Mouse (Mus musculus) frontal cortex, adult 2 months (tissue): ENCODE results near the gene Sun1. TPM values are rescaled to one million over a fixed set of nuclear protein-coding genes. Genes with fewer than 3 reads are reported as not detected.
A peak's percentile ranks its signal among the peaks of the same experiment; 100 is the strongest.

Source experiments
- DNase-seq, 2 experiments: peaks; one replicate each; pipeline ENCODE4 v3.0.0; 2022; ENCODE audit warnings: low spot score in 1 of 2; ENCODE audit errors: extremely low spot score in 1 of 2
- polyA plus RNA-seq: library from polyadenylated mRNA; depleted of rRNA; stranded (reverse); fragments of >200 nt; gene quantifications from 2 replicates; pipeline ENCODE4 v1.2.3, GENCODE M21; 2012

Gene Sun1
- polyA plus RNA-seq, 1 experiment: 115 TPM

DNA sequence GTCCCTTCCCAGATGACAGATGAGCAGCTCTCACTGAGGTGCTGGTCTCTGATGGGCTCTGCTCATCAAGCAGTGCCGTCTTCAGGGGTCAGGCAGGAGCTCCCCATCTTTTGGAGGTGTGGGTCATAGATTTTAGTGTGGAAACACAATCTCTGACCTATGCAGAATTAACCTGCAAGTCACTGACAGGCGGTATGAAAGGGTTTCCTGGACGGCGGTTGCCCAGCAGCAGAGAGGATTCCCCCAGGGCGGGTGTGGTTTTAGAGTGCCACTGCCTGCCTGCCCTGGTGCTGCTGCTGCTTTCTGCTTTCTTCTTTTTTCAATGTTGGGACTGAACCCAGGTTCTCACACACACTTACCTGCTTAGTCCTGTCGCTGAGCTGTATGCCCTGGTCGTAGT is 6.1 kb downstream of the Sun1 start:
- DNase-seq: no peak

DNA sequence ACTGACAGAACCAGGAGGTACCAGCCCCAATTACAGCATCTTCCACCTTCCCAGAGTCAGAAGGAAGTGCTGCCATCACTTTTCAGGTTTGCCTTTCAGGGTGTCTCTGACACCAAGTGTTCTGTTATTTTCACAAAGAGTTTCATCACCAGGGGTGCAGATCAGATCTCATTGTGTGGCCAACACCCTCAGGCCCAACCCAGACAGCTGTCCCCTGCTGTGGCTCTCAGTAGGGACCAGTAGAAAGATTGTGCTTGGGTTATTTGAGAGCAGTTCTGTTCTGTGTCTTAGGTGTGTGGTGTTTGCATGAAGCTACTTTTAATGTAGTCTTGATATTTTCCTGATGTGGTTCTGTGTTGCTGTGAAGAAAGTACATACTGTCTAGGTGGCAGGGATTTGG is 7.7 kb downstream of the Sun1 start:
- DNase-seq: no peak

DNA sequence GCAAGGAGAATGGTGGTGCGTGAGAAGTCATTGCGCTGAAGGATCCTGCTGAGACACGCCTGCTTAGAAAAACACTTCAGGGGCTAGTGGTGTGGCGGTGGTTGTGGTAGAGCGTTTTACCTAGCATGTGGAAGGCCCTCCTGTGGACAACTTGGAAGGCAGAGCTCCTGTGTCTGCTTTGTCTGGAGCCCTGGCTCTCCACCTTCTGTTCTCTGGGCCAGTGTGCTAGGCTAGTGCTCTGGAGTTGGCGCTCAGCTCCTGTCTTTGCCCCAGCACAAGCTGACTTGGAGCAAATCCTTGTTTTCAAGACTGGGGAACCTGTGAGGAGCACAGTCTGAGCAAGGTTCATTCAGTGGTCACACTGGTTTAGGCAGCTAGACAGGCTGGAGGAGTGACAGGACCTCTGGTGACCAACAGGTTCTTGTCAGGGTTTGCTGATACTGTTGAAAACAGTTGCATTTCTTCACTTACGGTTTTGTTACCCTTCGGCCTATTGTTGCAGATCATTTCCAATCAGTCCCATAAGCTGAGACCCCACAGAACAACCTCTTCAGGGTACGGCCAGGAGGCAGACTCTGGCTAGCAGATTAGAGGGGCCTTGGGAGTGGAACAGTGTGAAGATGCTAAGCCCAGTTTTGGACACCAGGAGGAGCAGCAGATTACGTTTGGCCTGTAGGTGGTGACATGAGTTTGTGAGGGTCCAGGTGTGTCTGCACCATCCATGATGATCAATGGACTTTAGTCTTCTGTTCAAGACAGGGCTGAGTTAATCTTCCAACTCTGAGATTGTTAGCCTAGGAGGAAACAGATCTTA is 8.6 kb downstream of the Sun1 start:
- DNase-seq: no peak

DNA sequence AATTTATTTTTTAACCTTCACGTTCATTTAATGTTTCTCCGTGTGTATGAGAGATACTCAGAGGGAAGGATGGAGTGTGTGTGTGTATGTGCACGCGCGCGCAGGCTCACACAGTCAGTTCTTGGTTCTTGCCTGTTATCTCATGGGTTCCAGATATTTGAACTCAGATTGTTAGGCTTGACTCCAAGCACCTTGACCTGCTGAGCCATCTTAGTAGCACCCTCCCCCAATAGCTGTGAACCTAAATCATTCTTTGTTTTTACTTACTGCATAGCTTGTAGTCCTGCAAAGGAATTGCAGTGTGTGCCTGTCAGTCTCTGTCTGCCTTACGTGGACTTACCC is 9.2 kb downstream of the Sun1 start:
- no peak for DNase-seq

DNA sequence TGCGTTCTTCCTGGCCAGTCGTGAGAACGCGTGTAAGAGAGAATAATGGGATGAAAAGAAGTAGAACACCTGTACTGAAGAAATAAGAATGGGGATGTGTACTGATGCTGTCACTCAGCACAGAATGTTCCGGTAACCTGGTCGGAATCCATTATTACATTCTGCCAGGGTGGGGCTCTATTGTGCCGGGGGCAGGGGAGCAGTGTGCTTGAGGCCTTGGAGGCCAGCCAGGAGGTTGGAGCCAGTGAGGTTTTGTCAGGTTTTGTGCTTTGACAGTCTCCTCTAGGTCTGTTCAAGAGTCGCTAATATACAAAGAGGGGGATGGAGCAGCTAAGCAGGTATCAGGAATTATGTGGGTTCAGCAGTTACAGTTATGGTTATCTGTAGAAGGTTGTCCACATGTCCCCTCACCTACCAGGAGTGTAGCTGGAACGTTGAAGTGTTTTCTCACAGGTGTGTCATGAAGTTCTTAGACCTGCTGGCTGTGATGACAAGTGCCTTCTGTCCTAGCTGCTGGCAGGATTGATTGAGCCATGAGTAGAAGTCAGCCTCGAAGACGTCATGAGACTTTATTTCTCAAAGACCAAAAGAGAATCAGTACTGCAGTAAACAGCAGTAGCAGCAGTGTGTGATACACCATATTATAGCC is 11.4 kb downstream of the Sun1 start:
- no peak for DNase-seq

DNA sequence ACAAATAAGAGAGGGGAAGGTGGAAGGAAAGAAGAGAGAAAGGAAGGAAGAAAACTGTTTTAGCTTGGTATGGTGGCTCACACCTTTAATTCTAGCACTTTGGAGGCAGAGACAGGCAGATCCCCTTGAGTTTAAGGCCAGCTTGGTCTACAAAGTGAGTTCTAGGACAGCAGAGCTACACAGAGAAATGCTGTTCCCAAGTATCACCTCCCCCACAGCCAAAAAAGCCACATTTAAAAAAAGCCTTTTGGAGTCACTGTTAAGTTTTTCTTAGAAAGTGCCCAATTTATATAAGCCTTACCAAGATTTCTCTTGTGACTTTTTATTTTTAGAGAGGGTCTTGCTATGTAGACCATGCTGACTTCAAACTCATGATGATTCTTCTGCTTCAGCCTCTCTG is 13.9 kb downstream of the Sun1 start:
- peak; percentile 56 to 57 for DNase-seq

DNA sequence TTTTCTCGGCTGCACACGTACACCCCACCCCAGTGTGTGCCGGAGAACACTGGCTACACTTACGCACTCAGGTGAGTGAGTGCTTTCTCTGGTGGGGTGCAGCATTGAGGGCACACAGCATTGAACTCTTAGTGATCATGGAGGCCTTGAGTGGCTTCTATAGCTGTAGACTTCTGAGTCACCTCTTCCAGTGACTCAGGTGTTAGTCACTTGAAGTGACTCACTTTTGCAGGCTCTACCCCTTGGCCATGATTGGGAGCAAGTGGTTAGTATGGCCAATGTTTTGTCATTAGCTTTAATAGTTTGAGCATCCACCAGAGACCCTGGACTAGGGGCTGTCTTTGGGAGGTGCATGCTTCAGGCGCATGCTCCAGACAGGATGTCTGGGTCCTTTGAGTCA is 14.7 kb downstream of the Sun1 start:
- DNase-seq: peak in 1 of 2 experiments; percentile 47

DNA sequence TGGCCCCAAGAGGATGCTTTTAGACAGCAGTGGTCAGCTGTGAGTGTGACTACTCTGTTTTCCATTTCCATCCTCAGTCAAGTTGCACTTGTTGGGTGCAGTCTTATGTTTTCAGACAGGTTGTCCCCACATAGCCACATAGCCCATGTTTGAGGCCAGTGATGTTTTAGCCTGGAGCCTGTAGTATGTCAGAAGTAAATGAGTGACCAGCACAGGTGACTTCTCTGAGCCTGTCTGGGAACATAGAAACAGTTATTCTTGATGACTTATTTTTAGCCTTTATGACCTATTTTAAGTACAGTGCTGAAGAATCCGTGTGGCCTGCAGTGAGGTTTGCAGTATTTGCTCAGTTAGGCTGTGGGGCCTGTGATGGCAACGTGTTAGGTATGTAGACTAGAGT is 15.7 kb downstream of the Sun1 start:
- DNase-seq: no peak

DNA sequence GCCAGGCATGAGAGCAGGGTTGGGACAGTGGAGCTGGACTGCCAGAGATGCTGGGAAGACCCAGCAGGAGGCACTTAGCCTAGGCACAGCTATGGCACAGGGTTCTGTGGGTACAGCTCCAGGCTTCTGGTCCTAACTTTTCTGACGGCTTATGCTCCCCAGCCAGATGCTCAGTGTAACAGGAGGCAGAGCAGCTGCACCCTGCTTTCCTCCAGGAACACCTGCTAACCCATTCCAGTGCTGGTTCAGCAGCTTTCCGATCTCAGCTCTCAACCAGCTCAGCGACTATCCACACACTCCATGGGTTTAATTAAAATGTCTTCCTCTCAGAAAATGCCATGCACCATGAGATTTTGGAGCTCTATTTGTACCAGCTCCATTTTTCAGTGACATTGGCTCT is 16.3 kb downstream of the Sun1 start:
- no peak for DNase-seq

DNA sequence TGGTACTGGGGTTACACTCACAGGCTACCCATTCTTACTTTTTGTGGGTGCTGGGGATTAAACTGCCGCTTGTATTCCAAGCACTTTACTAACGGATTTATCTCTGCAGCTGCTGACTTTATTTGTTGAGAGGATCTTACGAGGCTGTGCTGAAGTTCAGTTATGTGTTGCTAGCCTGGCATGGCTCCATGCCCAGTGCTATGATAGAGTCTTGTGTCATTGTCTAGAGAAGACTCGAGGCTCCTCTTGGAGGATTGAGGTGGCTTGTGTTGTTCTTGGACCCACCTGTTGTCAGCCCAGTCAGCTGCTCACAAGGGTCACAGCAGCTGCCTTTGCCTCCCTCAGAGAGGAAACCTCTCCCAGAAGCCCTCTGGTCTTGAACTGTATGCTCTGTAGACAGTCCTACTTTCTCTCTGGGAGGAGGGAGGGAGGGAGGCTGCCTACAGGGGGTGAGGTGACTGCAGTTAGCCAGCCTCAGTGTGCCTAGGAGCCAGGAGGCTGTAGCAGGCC is 19.6 kb downstream of the Sun1 start:
- no peak for DNase-seq

DNA sequence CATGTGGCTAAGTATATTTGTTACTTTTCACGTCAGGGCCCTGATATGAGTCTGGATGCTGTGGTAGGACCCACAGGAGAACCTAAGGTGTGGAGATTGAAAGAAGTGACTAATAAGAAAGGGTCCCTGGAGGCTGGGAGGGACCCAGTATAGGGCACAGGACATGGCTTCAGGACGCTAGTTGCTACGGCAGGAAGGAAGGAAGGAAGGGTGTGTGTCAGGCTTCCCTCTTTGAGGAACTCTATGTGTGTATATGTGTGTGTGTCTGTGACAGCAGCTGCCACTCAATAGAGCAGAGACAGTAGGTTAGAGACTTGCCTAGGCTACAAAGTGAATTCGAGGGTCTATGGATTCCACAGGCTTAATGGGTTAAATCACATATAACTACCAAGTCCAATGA is 20.2 kb downstream of the Sun1 start:
- no peak for DNase-seq

DNA sequence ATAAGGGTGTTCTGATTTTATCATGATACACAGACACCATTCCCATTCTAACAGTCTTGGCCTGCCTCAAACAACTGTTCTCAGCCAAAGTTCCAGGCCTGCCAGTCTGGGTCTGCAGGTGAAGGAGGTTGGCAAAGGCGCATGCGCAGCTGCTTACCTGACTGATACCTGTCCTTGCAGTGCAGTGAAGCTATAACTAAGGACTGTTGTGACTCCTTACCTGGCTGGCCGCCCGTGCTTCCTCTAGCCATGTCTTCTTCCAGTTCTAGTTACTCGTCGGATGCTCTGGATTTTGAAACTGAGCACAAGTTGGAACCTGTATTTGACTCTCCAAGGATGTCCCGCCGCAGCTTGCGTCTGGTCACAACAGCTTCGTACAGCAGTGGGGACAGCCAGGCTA is 22.9 kb downstream of the Sun1 start:
- no peak for DNase-seq

DNA sequence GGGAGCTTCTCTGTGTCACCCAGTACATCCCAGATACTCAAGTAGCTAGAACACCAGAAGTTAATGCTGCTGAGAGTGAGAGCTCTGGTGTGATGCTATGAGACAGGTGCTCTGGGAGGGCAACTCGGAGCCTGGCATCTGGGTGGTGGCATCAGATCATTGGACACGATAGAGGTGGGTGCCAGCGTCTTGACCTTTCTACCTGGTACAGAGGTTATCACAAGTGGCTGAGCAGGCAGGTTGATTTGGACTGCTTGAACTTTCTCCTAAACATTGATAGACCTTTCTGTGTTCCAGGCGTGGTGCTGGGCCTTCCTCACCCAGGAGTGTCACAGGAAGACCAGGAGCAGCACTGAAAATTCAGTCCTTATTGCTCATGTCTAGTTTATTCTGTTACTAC is 26.8 kb downstream of the Sun1 start:
- DNase-seq: no peak

DNA sequence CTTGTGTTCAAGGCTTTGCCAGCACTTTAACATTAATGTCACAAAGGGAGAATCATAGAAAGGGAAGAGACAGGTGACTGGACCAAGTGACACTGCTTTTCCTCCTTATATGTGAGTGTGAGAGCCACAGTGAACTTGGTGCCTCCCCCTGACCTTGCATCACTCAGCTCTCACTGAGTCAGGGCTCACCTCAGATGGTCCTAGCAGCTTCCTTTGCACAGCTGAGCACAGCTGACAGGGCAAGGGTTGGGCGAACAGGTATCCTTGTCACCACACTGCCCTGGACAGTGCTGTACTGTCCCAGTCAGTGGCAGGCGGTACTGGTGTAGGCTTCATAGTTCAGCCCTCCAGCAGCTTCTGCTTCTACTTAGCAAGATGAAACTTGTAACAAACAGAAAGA is 27.2 kb downstream of the Sun1 start:
- DNase-seq: no peak

DNA sequence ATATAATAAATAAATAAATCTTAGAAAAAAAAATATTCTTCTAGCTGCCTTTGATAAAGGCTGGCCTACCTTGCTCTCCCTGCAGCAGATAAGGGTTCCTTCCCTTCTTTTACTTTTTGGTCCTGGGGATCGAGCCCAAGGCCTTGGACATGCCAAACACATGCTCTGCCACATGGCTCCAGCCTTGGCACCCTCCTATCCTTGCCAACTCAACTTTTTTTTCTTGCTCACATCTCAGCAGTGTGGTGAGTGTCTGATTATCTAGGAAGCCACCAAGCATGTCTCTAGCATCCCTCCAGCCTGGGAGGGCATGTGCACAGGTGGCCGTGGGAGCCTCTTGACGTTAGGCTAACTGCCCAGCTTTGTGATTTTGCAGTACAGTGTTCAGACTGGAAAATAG is 27.9 kb downstream of the Sun1 start:
- no peak for DNase-seq

DNA sequence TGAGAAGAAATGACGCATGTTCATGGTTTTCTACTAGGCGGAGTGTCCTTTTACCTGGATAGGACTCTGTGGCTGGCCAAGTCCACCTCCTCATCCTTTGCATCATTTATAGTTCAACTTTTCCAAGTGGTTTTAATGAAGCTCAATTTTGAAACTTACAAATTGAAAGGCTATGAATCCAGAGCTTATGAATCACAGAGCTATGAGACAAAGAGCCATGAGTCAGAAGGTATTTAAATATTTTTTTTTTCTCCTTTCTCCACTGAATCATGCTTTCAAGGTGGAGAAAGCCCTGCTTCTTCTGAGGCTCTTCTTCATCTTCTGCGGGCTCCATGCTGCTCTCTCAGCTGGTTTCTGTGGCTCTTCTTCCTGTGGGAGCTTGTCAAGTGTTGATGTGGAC is 29.3 kb downstream of the Sun1 start:
- DNase-seq: no peak

DNA sequence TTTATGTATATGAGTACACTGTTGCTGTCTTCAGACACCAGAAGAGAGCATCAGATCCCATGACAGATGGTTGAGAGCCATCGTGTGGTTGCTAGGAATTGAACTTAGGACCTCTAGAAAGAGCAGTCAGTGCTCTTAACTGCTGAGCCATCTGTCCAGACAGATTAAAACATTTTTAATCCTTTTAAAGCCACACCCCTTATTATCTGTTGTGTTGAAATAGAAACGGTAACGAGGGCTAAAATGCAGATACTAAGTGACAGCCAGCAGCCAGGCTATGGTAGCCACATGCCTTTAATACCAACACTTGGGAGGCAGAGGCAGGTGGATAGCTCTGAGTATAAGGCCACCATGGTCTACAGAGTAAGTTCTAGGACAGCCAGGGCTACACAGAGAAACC is 31.6 kb downstream of the Sun1 start:
- DNase-seq: no peak

DNA sequence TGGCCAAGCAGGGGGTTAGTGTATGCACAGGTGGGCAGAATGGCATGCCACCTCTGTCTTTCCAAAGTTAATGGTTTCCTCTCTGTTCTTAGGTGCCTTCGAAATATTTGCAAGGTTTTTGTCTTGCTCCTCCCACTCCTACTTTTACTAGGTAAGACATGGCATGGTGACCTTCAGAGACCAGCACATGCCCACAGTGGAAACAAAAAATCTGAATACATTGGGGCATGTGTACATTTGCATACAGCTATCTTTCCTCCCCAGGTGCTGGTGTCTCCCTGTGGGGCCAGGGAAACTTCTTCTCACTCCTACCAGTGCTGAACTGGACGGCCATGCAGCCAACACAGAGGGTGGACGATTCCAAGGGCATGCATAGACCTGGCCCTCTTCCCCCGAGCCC is 34.0 kb downstream of the Sun1 start:
- no peak for DNase-seq

DNA sequence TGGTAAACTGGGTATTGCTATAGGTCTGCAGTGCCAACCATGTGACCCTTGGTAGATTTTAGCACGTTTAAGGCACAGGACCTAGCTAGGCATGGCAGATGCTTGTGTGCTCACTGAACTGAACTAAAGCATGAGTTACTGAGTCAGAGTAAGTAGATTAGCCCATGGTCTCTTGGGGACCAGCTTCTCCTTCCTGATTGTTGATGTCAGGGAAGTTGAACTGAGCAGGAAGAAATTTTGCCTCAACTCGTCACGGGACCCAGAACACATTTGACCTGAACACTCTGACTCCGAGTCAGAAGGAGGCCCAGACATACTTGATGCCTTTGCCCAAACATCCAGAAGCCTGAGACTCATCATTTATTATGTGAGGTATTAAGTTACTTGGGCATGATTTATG is 37.0 kb downstream of the Sun1 start:
- DNase-seq: no peak

DNA sequence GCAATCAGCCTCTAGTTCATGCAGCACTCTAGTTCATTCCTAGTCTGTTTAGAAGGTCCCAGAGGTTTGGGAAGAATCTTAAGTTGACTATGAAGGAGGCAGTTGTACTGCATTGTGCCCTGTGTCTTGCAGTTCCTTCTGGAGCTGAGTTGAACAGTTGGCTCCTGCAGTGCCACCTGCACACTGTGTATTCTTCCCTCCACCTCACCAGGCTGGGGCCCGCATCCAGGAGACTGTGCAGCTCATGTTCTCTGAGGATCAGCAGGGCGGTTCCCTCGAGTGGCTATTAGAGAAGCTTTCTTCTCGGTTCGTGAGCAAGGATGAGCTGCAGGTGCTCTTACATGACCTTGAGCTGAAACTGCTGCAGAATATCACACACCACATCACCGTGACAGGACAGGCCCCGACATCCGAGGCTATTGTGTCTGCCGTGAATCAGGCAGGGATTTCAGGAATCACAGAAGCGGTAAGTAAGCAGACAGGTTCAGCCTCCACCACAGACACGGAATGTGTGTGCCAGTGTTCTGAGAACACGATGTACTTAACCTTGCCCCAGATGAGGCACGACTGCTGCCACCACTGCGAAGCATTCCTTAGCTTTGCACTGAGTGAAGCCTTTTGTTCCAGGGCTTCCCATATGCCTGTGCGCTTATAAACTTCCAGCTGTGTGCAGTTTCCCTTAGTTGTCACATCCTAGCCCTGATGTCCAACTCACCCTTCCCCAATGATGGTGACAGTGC is 40.8 kb downstream of the Sun1 start:
- DNase-seq: no peak

DNA sequence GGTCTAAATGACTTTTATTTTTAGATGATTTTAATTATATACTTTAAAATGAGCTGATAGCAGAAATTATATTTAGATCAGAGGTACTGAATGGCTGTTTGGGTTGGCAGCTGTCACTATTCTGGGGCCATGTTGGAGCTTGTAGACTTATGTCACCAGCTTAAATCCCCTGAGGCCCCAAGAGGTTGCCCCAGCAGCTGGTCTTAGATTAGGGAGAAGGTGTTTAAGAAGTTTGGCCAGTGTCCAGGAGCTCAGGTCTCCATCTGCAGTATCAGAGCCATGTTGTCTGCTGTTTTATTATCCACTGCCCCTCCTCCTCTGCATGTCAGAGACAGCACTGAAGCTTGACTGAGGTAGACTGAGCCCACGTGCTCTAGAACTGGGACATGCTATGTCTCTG is 42.9 kb downstream of the Sun1 start:
- DNase-seq: no peak

DNA sequence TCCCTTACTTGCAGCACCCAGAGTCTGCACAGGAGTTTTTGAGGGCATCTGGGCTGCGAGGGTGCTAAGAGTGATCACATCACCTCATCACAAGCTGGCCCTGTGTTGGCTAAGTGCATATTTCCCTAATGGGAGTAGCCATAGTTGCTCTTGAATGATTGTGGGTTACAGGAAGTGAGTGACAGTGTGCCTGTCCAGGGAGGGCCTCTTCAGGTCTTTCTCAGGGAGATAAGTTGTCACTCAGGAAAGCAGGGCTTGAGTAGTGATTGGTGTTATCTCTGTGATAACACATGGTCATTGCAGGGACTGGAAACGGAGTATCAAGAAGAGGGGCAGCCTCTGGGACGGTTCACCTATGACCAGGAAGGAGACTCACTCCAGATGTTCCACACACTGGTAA is 47.3 kb downstream of the Sun1 start:
- no peak for DNase-seq
